Mouse (Mus musculus): ENCODE measurements around the gene Gm13124.
"Not testable (repeated sequence)": the region's sequence is repeated elsewhere in the genome, so short reads cannot be mapped to it uniquely, and the experiment has no call there.

Gene Gm13124

DNA sequence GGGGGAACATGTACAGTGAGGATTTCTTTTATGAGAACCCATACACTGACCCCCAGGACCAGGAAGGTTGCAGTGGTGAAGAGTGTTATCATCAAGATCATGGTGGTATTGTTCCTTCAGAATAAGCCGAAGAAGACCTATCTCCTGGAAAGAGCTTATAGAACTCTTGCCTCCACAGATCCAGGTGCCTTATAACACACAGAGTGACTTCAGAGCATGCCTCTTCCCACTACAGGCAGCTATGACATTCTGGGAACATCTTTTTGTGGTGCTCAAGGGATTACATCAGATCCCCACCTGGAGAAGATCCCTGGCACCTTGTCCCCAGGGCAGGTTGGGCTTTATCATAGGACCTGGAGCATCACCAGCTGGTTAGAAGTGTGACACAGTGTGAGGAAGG is at the start of gene Gm13124:
Gene Gm13124 (minus strand): TSS at position 101 of the 400 bp plus-strand sequence.
- DNase-seq = no peak

DNA sequence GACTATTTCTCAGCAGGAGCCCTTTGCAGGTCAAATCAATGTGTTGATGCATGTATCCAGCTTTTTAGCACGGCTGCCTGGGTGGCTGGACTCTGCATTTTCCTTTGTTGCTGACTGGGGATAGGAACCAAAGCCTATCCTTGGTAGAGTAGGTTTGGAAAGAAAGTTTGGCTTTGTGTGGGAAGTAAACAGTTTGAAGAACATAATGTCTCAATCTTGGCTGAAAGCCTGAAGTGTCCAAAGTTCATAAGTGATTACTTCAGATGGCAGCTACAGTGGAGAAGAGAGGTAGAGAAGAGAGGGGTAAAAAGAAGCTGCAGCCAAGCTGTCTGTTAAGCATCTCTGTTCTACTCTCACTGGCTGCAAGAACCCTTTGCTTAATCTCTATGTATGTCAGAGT is 49.7 kb upstream of the Gm13124 start:
- DNase-seq = no peak

DNA sequence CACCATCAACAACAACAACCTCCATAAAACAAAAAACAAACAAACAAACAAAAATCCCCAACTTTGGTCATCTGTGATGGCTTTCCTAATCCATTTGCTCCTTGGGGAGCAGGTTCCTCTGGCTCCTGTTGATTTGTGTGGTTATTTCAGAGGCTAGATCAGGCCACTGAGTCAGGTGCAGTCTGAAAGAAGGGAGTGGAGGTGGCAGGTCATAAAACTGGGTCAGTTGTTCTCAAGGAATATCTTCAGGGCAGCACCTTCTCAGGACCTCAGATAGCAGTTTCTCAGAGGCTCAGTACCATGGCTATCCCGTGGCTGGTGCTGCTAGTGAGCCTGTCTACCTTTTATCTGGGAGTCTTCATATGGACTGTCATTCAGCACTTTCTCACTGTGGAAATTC is 48.5 kb upstream of the Gm13124 start, which contains the start of gene Aadacl4:
Gene Aadacl4 (plus strand): TSS at position 301 of the 400 bp plus-strand sequence.
- no peak for DNase-seq

DNA sequence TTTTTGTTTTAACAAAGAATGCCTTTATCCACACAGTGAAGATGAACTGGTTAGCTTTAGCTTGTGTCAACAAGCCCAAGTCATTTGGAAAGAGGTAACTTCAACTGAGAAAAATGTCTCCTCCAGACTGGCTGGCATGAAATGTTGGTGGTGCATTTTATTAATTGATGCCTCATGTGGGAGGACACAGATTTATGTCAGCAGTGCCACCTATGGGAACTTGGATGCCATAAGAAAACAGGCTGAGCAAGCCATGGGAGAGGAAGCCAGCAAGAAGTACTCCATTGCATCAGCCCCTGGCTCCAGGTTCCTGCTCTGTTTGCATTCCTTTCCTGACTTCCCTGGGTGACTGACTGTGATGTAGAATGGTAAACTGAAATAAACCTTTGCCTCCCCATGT is 27.9 kb upstream of the Gm13124 start:
- DNase-seq = no peak

DNA sequence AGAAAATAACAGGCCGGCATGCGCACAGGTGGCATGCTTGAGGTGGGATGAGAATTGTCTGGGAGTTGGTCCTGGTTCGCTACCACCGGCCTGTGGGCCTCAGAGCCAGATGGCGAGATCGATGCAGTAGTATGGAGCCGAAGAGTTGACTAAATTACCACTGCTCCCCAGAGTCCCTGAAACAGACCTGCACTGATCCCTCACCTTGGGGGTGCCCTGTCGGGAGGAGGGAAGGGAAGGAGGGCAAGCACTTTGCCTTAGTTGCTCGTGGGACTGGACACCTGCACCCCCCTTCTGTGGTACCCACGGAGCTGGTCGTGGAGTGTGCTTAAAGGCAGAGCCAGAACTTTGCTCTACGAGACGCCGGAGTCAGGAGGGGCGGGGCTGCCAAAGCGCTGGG is 21.3 kb upstream of the Gm13124 start:
- not testable (repeated sequence) for DNase-seq

DNA sequence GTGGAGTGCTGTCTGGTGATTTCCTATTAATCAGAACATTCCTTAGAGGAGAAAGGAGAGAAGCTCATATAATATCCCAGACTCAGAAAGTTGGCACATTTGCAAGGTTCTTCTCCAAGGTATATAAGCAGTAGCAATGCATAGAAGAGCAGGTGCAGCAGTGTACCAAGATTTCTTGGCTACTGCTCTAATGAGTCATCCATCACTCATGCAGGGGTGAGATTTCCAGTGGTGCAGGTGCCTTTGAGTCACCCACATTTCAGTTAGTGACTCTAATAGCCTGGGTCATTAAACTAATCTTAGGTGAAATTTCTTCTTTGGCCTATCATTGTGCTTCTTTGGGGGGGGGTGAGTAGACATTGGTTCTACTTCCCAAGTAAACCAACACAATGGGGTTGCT is 2.8 kb upstream of the Gm13124 start:
- no peak for DNase-seq

DNA sequence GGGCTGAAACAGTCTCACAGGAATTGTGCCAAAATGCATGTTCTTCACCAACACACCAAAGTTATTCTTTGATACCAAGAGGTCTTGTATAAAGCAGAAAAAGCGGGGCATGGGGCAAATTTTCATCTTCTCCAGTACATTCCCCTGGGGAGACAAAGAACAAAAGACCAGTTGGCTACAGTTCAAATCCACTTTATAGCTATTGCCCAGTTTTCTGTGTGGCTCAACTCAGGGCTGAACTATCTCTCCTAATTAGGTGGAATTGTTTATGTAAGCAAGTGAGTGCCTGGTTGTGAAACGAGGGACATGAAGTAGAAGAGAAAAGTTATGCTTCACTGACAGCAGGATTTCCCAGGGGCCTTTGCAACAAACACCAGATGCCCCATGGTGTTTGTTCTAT is 3.7 kb downstream of the Gm13124 start:
- no peak for DNase-seq

DNA sequence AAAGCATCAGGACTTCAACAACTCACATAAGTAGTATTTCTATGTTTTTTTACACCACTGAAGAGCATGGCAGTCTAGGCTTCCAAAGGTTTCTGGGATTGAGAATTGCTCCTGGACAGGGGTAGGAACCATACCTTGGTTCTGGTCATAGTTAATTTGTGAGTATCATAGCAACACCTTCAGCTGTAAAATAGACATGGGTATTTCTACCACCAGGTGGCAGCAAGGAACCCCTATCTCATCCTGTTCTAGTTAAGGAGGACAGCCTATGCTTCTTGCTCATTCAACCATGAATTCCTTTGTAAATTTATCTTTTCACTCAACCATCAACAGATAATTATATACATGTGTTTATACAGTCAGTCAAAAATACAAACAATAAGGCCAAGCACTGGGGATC is 5.1 kb downstream of the Gm13124 start:
- no peak for DNase-seq

DNA sequence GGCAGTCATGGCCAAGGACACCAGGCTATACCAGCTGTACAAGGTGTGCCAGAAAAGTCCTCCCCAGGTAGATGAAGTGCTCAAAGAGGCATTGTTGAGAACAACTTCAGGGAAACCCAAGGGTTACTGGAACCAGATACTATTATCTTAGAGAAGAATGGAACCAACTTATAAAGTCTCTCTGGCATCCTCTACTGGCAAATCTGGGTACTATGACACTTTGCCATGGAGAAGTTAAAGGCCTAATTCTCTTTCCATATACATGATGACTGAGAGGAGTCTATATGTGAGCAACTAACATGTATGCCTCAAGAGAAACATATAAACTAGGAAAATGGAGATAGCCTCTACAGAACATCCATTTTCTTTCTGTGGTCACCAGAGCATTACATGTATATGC is 13.8 kb downstream of the Gm13124 start:
- DNase-seq = no peak

DNA sequence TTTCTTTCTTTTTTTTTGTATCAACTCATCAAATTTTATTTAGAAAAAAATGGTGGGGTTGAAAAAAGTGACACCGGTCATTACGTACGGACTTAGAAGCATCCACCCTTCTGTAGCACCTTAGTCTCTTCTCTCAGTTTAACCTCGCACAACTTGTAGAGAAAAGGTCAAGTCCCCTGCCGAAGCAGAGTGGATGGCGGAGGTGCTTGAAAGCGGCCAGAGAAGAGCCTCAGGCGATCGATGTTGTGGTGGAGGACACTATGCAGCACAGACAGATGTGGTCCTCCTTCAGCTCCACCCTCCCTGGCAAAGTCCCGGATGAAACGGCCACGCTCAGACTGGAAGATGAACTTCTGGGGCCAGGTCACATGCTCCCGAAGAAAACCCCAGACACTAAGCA is 19.6 kb downstream of the Gm13124 start:
- not testable (repeated sequence) for DNase-seq

DNA sequence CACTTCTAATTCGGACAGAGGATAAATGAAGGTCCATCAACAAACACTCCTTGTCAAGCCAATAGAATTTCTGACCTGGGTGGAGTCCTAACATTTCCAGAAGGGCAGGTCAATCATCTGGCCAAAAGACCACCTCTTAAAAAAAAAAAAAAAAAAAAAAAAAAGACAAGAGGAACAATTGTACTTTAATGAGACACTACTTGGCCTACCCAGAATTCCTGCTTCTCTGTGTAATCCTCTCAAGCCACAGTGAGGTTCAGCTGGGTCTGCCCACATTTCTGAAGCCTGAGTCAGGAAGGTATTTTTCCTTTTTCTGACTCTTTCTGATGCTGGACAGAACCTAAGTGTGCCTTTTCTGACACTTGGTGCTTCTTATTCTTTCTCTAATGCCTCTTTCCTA is 20.2 kb downstream of the Gm13124 start:
- no peak for DNase-seq

DNA sequence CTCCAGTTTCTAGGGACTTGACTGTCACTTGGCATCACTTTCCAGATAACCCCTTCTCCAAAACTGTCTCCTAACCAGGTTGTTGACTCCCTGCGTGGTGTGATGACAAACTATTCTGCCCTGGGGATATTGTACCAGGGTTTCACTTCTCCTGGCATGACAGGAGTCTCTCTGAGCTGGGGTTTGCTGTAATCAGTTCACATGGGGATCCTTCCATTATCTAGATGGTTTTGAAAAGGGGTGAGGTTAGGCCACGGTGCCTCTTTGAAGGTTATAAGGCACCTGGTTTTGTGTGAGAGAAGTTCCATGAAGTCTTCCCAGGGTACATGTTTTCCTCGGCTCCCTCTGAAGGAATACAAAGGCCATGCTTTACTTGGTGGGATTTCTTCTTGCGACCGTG is 45.4 kb downstream of the Gm13124 start, which contains the start of gene 9430007A20Rik:
Gene 9430007A20Rik (plus strand): TSS at position 301 of the 400 bp plus-strand sequence.
- no peak for DNase-seq

DNA sequence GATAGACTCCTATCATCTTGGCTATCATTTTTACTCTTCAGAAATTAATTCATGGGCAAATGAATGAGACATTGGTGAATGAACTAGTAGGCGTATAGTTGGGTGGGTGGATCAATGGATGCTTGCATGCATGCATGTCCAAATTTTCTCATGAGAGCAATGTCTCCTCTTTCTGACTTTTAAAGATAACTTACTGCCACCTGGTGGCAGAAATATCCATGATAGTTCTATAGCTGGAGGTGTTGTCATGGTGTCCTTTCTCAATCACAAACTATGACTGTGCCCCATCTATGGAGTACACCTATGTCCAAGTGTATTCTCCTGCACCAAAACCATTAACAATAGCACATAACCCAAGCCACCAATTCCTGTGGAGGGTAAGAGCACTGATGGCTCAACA is 58.4 kb downstream of the Gm13124 start:
- no peak for DNase-seq
